Mouse (Mus musculus) lung, embryonic 16.5 days (tissue): Measurements from ENCODE around the gene Mcemp1. TPM values are rescaled to one million over a fixed set of nuclear protein-coding genes. Genes with fewer than 3 reads are reported as not detected.

Experiments
- ATAC-seq: fragments of 200-750 bp; cut with Nextera tagmentation; 2 replicates; pipeline ENCODE4 v1.8.0; 2017; ENCODE audit warnings: low read depth, mild to moderate bottlenecking, moderate library complexity
- H3K27ac ChIP-seq: fragments of 300-500 bp; sonication (generic); 2 replicates; pipeline ENCODE4 v1.5.1; 2014; ENCODE audit warnings: mild to moderate bottlenecking, control low read depth, low read length
- H3K27me3 ChIP-seq: fragments of 300-500 bp; sonication (generic); 2 replicates; pipeline ENCODE4 v1.6.1; 2014; ENCODE audit warnings: low read depth, low read length, mixed read lengths; ENCODE audit not compliant: control insufficient read depth, insufficient read depth
- H3K36me3 ChIP-seq: fragments of 300-500 bp; sonication (generic); 2 replicates; pipeline ENCODE4 v1.6.1; 2014; ENCODE audit warnings: low read length; ENCODE audit not compliant: control insufficient read depth, insufficient read depth
- H3K4me1 ChIP-seq: fragments of 300-500 bp; sonication (generic); replicated peaks from 2 replicates; pipeline ENCODE4 v1.6.1; 2014; ENCODE audit warnings: low read length, mixed read lengths; ENCODE audit not compliant: control insufficient read depth, insufficient read depth
- H3K4me2 ChIP-seq: fragments of 300-500 bp; sonication (generic); 2 replicates; pipeline ENCODE4 v1.6.1; 2014; ENCODE audit warnings: low read depth, low read length, control low read depth
- H3K4me3 ChIP-seq: fragments of 300-500 bp; sonication (generic); 2 replicates; pipeline ENCODE4 v1.5.1; 2014; ENCODE audit warnings: mild to moderate bottlenecking, low read length, control low read depth
- H3K9ac ChIP-seq: fragments of 300-500 bp; sonication (generic); 2 replicates; pipeline ENCODE4 v1.6.1; 2014; ENCODE audit warnings: low read length, control low read depth
- H3K9me3 ChIP-seq: fragments of 300-500 bp; sonication (generic); 2 replicates; pipeline ENCODE4 v1.6.1; 2016; ENCODE audit warnings: low read length; ENCODE audit not compliant: control insufficient read depth
- WGBS: fragments of 180-500 bp; shearing (Covaris S2); extraction: QIAGEN DNeasy Blood & Tissue Kit; methylation state at CpG from one replicate; pipeline ENCODE4 v1.1.7; 2014; 5-methylcytosine and 5-hydroxymethylcytosine counted together
- polyA plus RNA-seq: library from polyadenylated mRNA; unstranded; fragments of >200 nt; fragmentation: Nextera tagmentation; extraction: Ambion mirVana; gene quantifications from 2 replicates; pipeline ENCODE4 v1.2.1, GENCODE M21; 2015

The Mcemp1 gene
- polyA plus RNA-seq, 1 experiment from 2014 or later: 2.8 TPM

DNA sequence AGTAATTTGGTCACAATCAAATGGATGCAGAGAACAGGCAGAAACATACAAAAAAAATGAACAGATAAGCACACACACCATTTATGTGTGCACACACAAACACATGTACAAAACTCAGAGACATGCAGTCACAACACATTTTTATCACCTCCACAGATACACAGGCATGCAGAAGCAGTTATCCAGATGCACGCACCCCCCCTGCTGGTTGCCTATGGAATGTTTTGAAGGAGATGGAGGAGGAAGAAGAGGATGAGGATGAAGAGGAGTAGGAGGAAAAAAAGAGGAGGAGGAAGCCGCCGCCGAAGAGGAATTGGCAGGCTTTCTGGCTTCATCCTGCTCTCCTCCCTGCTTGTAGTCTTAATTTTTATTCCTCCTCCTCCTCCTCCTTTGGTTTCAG is 40.2 kb downstream of the Mcemp1 start:
- WGBS: 62% methylated on average over 4 of the region's 4 CpGs
- H3K4me3 ChIP-seq: no peak overlapping the region
- H3K9me3 ChIP-seq: no peaks in the 10 kb centered on the region
- H3K27me3 ChIP-seq: no peaks in the 10 kb centered on the region
- no peak overlapping the region for H3K4me2 ChIP-seq
- H3K36me3 ChIP-seq: no peaks in the 10 kb centered on the region
- no peaks in the 10 kb centered on the region for H3K4me1 ChIP-seq
- H3K27ac ChIP-seq: no peak overlapping the region
- no peak overlapping the region for H3K9ac ChIP-seq
- no peak for ATAC-seq

- no peak overlapping the region for H3K4me3 ChIP-seq
- no peak overlapping the region for H3K4me2 ChIP-seq
- no peaks in the 10 kb centered on the region for H3K4me1 ChIP-seq
- ATAC-seq: no peak
- H3K36me3 ChIP-seq: no peaks in the 10 kb centered on the region
- 58% methylated on average over 7 of the region's 7 CpGs for WGBS
- no peaks in the 10 kb centered on the region for H3K9me3 ChIP-seq
- H3K9ac ChIP-seq: no peak overlapping the region
- no peak overlapping the region for H3K27ac ChIP-seq
- no peaks in the 10 kb centered on the region for H3K27me3 ChIP-seq
Observed at GRCm38 (mm10) chr8:3707611-3708010, 42.1 kb downstream of the Mcemp1 start.

DNA sequence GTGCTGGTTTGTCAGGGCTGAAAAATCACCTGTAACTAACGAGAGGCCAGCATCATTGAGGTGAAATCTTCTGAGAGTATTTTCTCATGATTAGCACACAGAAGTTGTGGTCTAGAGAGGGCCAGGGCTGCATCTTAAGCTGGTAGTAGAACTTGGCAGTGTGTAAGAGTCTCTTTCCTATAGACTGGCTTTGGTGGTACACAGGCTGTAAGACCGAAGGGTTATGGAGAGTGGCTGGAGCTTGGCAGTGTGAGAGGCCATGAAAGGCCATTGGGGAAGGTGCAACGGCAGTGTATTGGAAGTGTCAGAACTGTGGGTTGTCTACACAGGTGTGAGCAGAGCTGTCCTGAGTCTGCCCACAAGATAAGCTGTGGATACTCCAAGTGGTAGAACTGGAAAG is 44.8 kb downstream of the Mcemp1 start:
- H3K36me3 ChIP-seq: no peaks in the 10 kb centered on the region
- no peaks in the 10 kb centered on the region for H3K4me1 ChIP-seq
- WGBS: 63% methylated on average over 3 of the region's 3 CpGs
- H3K4me2 ChIP-seq: no peak overlapping the region
- H3K9ac ChIP-seq: no peak overlapping the region
- no peak overlapping the region for H3K27ac ChIP-seq
- no peak overlapping the region for H3K4me3 ChIP-seq
- H3K27me3 ChIP-seq: no peaks in the 10 kb centered on the region
- ATAC-seq: no peak
- no peaks in the 10 kb centered on the region for H3K9me3 ChIP-seq

DNA sequence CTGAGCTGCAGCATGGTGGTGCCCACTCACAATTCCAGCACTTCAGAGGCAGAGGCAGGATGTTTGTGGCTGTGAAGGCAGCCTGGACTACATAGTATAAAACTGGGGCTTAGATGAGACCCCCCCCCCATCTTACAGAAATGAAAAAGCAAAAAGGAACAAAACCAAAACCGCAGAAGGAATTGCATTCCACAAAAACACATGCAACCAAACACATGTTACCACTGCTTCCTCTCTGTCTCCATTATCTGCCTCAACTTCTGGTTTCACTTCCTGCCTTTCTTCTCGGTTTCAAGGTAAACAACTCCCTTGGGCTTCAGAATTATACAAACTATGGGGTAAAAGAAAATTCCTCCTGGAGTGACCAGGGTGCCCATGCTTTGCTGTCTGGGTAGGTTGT is 46.1 kb downstream of the Mcemp1 start:
- no peak overlapping the region for H3K27ac ChIP-seq
- H3K4me2 ChIP-seq: no peak overlapping the region
- no peaks in the 10 kb centered on the region for H3K4me1 ChIP-seq
- no peak overlapping the region for H3K4me3 ChIP-seq
- no peak for ATAC-seq
- no peaks in the 10 kb centered on the region for H3K36me3 ChIP-seq
- 41% methylated on average over 2 of the region's 2 CpGs for WGBS
- no peaks in the 10 kb centered on the region for H3K9me3 ChIP-seq
- H3K27me3 ChIP-seq: no peaks in the 10 kb centered on the region
- no peak overlapping the region for H3K9ac ChIP-seq

DNA sequence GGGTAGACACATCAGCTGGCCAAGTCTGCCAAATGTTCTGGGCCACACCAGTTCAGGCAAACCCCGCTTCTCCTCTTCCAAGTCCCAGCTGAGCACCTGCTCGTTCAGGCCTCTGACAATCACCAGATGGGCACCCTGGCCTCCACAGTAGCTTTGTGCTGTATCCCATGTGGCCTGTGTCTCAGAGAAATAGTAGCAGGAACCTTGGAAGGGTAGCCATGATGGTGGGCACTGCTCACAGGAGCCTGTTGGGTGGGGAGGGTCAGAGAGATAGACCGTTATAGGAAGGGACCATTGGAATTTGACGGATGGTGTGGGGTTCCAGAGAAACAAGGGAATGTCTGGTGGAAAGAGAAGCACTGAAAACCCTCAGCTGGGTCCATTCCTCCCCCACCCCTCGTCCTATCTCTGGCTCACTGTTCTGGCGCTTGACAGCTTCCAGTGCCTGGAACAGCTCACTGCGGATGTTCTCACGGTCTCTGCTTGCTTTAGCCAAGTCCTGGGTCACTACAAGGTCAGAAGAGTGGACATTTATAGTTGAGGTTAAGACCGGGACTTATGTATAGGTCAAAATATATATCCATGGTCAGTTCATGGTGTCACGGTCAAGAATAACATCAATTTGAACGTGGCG is 51.9 kb downstream of the Mcemp1 start:
- Histone ChIP-seq H3K9me3 (no peaks in the 10 kb centered on the region), H3K27ac (no peak overlapping the region), H3K27me3 (no peaks in the 10 kb centered on the region), H3K4me2 (no peak overlapping the region), H3K36me3 (no peaks in the 10 kb centered on the region), H3K4me3 (no peak overlapping the region), H3K9ac (no peak overlapping the region), H3K4me1 (no peaks in the 10 kb centered on the region)
- ATAC-seq: no peak
- WGBS: 73% methylated on average over 12 of the region's 12 CpGs

DNA sequence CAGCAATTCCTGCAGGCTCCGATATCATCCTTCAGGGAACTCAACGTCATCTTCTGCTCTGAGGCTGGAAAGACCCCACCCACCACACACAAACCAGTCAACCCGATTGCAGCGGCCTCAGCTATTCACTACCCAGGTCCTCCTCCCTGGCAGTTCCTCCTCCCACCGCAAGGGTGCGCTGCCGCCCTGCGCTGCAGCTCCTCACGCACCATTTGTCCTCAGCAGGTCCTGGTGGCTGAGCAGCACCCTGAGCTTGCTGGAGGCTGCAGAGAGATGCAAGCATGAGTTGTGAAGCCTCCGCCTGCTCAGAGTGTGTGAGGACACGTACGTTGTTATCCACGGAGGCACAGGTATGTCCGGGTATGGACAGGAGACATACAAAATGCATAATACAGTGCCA is 53.0 kb downstream of the Mcemp1 start:
- Histone ChIP-seq H3K36me3 (no peaks in the 10 kb centered on the region), H3K4me1 (no peaks in the 10 kb centered on the region), H3K27ac (no peak overlapping the region), H3K27me3 (no peaks in the 10 kb centered on the region), H3K4me2 (no peak overlapping the region), H3K9me3 (no peaks in the 10 kb centered on the region), H3K4me3 (no peak overlapping the region), H3K9ac (no peak overlapping the region)
- peak; percentile 15; the same call in 1 of the 2 replicates for ATAC-seq
- WGBS: 15% methylated on average over 14 of the region's 14 CpGs

Other genes with a start within 250 kb of the Mcemp1 start
- gene Pex11g, start 198.1 kb upstream of the Mcemp1 start, polyA plus RNA-seq: 9.5 and 11.1 TPM in 2 replicates
- not detected in 2 replicates for gene Tex45, start 194.9 kb upstream of the Mcemp1 start, polyA plus RNA-seq
- gene Zfp358, start 172.6 kb upstream of the Mcemp1 start, polyA plus RNA-seq: 39.1 and 41.8 TPM in 2 replicates
- gene Mcoln1, start 165.3 kb upstream of the Mcemp1 start, polyA plus RNA-seq: 48.0 and 53.0 TPM in 2 replicates
- 27.3 and 30.9 TPM in 2 replicates for gene Pnpla6, start 150.4 kb upstream of the Mcemp1 start, polyA plus RNA-seq
- 1.1 and 2.2 TPM in 2 replicates for gene C330021F23Rik, start 97.8 kb upstream of the Mcemp1 start, polyA plus RNA-seq
- gene Camsap3, start 78.5 kb upstream of the Mcemp1 start, polyA plus RNA-seq: 6.9 and 7.7 TPM in 2 replicates
- gene Xab2, start 44.4 kb upstream of the Mcemp1 start, polyA plus RNA-seq: 56.1 and 56.3 TPM in 2 replicates
- gene Pet100, start 44.2 kb upstream of the Mcemp1 start, polyA plus RNA-seq: 97.8 and 111 TPM in 2 replicates
- 0.10 and 0.34 TPM in 2 replicates for gene Pcp2, start 40.2 kb upstream of the Mcemp1 start, polyA plus RNA-seq
- 91.6 and 112 TPM in 2 replicates for gene Stxbp2, start 34.8 kb upstream of the Mcemp1 start, polyA plus RNA-seq
- gene Retn, start 10.0 kb upstream of the Mcemp1 start, polyA plus RNA-seq: 0.18 TPM in 1 of 2 replicates, not detected in the other
- 10.0 and 10.6 TPM in 2 replicates for gene Fcor, start 6.6 kb downstream of the Mcemp1 start, polyA plus RNA-seq
- 36.4 and 38.2 TPM in 2 replicates for gene Trappc5, start 10.5 kb downstream of the Mcemp1 start, polyA plus RNA-seq
- 0.15 and 0.18 TPM in 2 replicates for gene Fcer2a, start 28.4 kb downstream of the Mcemp1 start, polyA plus RNA-seq
- gene Clec4g, start 54.9 kb downstream of the Mcemp1 start, polyA plus RNA-seq: 0.43 and 0.62 TPM in 2 replicates
- gene Cd209a, start 83.2 kb downstream of the Mcemp1 start, polyA plus RNA-seq: 0.30 and 0.47 TPM in 2 replicates
- not detected in 2 replicates for gene Cd209e, start 188.6 kb downstream of the Mcemp1 start, polyA plus RNA-seq
- gene Cd209d, start 212.8 kb downstream of the Mcemp1 start, polyA plus RNA-seq: not detected in 2 replicates